Mouse (Mus musculus) small intestine, adult 2 months (tissue): ENCODE data around the gene Cd3e. TPM values are rescaled to one million over a fixed set of nuclear protein-coding genes. Genes with fewer than 3 reads are reported as not detected.
"Not testable (repeated sequence)": the region's sequence is repeated elsewhere in the genome, so short reads cannot be mapped to it uniquely, and the experiment has no call there.

Source experiments
- H3K27ac ChIP-seq: fragments of 200-500 bp; 2 replicates; pipeline ENCODE4 v1.5.1; 2012; ENCODE audit warnings: low read depth, low read length, control low read depth, inconsistent platforms; ENCODE audit not compliant: insufficient read depth
- H3K27me3 ChIP-seq: fragments of 200-500 bp; 2 replicates; pipeline ENCODE4 v1.6.1; 2012; ENCODE audit warnings: mild to moderate bottlenecking, moderate library complexity, low read length, inconsistent platforms; ENCODE audit not compliant: control insufficient read depth, insufficient read depth
- H3K36me3 ChIP-seq: fragments of 200-500 bp; 2 replicates; pipeline ENCODE4 v1.6.1; 2012; ENCODE audit warnings: mild to moderate bottlenecking, low read length, control low read depth, inconsistent platforms; ENCODE audit not compliant: control insufficient read depth, insufficient read depth
- H3K4me1 ChIP-seq: fragments of 200-500 bp; 2 replicates; pipeline ENCODE4 v1.6.1; 2012; ENCODE audit warnings: low read length, inconsistent platforms, mixed read lengths; ENCODE audit not compliant: control insufficient read depth, insufficient read depth, insufficient read length
- H3K4me3 ChIP-seq: fragments of 200-500 bp; 2 replicates; pipeline ENCODE4 v1.5.1; 2012; ENCODE audit warnings: low read depth, mild to moderate bottlenecking, control low read depth, inconsistent platforms, low read length, moderate library complexity
- CTCF ChIP-seq: fragments of 200-500 bp; IDR thresholded peaks from 2 replicates; pipeline ENCODE4 v1.5.1; 2012; ENCODE audit warnings: low read depth, mild to moderate bottlenecking, control low read depth, inconsistent platforms, low read length, moderate library complexity, mixed read lengths; ENCODE audit not compliant: insufficient replicate concordance, insufficient read length; ENCODE audit errors: extremely low read depth
- POLR2A ChIP-seq: fragments of 200-500 bp; IDR thresholded peaks from 2 replicates; pipeline ENCODE4 v1.6.1; 2012; ENCODE audit warnings: low read depth, mild to moderate bottlenecking, control low read depth, inconsistent platforms, low read length, moderate library complexity
- WGBS: fragments of 180-500 bp; shearing (Covaris S2); methylation state at CpG from one replicate; pipeline ENCODE4 v1.1.7; 2018; 5-methylcytosine and 5-hydroxymethylcytosine counted together
- polyA plus RNA-seq: library from polyadenylated mRNA; depleted of rRNA; stranded (reverse); fragments of >200 nt; gene quantifications from 2 replicates; pipeline ENCODE4 v1.2.3, GENCODE M21; 2012

The Cd3e gene
- polyA plus RNA-seq, 1 experiment: 13.7 TPM

GRCm38 (mm10) chr9:45046973-45047372, 37.5 kb upstream of the Cd3e start:
- Histone ChIP-seq H3K4me1 (no peaks in the 10 kb centered on the region), H3K4me3 (no peak overlapping the region), H3K36me3 (peaks cover 19% of the 10 kb centered on the region), H3K27ac (no peak overlapping the region), H3K27me3 (peaks cover 3% of the 10 kb centered on the region; the same call in 1 of the 2 replicates)
- TF ChIP-seq CTCF (no peak), POLR2A (no peak)
- 91% methylated on average over 16 of the region's 16 CpGs for WGBS

DNA sequence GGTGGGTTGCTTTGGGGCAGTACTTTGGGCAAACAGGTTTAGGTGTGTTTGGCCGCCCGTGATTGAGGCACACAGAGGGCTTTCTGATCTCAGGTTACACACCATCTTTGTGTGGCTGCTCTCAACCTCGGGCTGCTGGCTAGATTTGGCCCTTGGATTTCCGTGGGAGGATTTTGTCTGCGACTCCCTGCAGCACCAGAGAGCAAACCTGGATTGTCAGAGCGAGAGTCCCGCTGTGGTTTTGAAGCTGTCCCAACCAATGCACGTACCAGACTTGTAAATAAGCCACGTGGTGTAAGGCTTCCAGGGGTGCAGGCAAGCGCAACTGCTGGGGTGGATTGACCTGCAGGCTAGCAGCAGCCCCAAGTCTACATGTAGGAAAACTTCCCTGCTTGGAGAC, 33.5 kb upstream of the Cd3e start:
- H3K27me3 ChIP-seq: peaks cover 3% of the 10 kb centered on the region; the same call in 1 of the 2 replicates
- WGBS: 2% methylated on average over 10 of the region's 10 CpGs
- H3K4me3 ChIP-seq: peak overlapping the region; percentile 79
- TF ChIP-seq CTCF (no peak), POLR2A (no peak)
- H3K27ac ChIP-seq: peak overlapping the region; percentile 85
- peaks cover 2% of the 10 kb centered on the region; the same call in 1 of the 2 replicates for H3K4me1 ChIP-seq
- H3K36me3 ChIP-seq: peaks cover 11% of the 10 kb centered on the region

DNA sequence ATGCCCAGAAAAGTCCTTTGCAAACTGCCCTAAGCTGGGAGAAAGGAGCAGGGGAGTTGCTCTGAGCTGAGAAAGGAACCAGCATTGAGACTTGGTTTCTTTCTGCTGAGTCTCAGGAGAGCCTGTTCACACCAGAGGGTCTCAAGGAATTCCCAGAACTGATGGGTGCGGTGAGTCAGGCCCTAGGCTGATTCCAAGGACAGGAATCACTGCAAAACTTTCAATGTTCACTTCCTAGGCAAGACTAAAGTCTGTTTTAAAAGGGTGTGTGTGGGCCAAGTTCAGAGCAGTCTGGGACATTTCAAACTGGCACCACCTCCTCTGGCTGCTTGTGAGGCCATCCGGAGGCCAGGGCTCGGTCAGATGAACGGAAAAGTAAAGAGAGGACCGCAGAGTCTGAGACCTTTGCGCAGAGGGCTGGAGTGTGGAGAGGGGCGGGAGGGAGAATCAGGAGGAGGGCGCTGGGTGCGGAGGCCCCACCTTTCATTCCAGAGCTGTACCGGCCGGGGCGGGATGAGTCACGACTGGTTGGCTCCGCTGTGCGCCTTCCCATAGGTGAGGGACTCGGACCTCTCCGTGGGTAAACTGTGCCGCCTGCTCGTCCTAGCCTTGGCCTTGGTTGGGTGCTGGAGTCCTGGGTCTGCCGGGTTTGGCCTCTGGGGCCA, 32.8 kb upstream of the Cd3e start:
- Histone ChIP-seq H3K4me1 (peaks cover 2% of the 10 kb centered on the region; the same call in 1 of the 2 replicates), H3K4me3 (peak overlapping the region; percentile 79), H3K27ac (peak overlapping the region; percentile 93), H3K27me3 (peaks cover 3% of the 10 kb centered on the region; the same call in 1 of the 2 replicates), H3K36me3 (peaks cover 9% of the 10 kb centered on the region)
- TF ChIP-seq POLR2A (peak; percentile 54; the same call in 1 of the 2 replicates), CTCF (no peak)
- 2% methylated on average over 20 of the region's 20 CpGs for WGBS

DNA sequence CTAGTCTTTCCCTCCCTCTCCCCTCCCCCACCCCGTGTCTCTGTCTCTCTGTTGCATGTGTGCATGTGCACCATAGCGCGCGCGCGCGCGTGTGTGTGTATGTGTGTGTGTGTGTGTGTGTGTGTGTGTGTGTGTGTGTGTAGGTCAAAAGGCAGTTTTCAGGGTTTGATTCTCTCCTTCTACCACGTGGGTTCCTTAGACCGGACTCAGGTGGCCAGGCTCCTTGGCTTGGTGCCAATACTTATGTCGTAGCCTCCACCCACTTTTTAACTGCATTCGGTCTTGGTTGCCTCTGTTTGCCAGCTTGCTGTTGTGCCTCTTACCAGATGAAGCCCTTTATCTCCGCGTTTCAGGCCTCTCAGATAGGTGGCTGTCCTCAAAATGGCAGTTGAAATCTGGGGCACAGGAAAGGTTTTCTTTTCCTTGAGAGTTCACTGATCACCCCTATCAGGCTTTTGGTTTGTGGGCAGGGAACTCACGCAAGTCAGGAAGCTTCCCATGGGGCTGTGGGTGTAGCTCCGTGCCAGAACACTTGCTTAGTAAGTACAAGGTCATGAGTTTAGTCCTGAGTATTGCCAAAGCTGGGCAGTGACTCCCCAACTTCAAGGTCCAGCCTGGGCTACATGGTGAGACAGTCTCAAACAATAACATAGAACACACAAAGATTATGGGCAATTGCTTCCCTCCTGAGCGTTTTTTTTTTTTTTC, 31.9 kb upstream of the Cd3e start:
- 0 out of 2 replicates have a peak, but pooled peaks have one; percentile 35 for TF ChIP-seq POLR2A
- no peak for TF ChIP-seq CTCF
- Histone ChIP-seq H3K4me1 (peaks cover 2% of the 10 kb centered on the region; the same call in 1 of the 2 replicates), H3K36me3 (peaks cover 3% of the 10 kb centered on the region), H3K4me3 (peak overlapping the region; percentile 9; the same call in 1 of the 2 replicates), H3K27me3 (peaks cover 3% of the 10 kb centered on the region; the same call in 1 of the 2 replicates), H3K27ac (peak overlapping the region; percentile 93)
- WGBS: 14% methylated on average over 17 of the region's 17 CpGs

GRCm38 (mm10) chr9:45040066-45040845, 30.8 kb upstream of the Cd3e start:
- Histone ChIP-seq H3K4me3 (peak overlapping the region; percentile 19; the same call in 1 of the 2 replicates), H3K27ac (peak overlapping the region; percentile 44), H3K27me3 (peaks cover 3% of the 10 kb centered on the region; the same call in 1 of the 2 replicates), H3K4me1 (peaks cover 2% of the 10 kb centered on the region; the same call in 1 of the 2 replicates), H3K36me3 (peaks cover 3% of the 10 kb centered on the region)
- 10% methylated on average over 14 of the region's 14 CpGs for WGBS
- TF ChIP-seq CTCF: no peak
- TF ChIP-seq POLR2A: no peak

GRCm38 (mm10) chr9:45039499-45039898, 30.1 kb upstream of the Cd3e start, which contains the start of gene Mpzl2:
Gene Mpzl2, plus strand, starts transcription at chr9:45039799.
- TF ChIP-seq CTCF (no peak), POLR2A (no peak)
- Histone ChIP-seq H3K27ac (peak within 1 kb of the TSS; percentile 44), H3K27me3 (peaks cover 3% of the 10 kb centered on the region; the same call in 1 of the 2 replicates), H3K36me3 (no peaks in the 10 kb centered on the region), H3K4me3 (peak within 1 kb of the TSS; percentile 19; the same call in 1 of the 2 replicates), H3K4me1 (peaks cover 2% of the 10 kb centered on the region; the same call in 1 of the 2 replicates)
- WGBS: 51% methylated on average over 5 of the region's 5 CpGs

DNA sequence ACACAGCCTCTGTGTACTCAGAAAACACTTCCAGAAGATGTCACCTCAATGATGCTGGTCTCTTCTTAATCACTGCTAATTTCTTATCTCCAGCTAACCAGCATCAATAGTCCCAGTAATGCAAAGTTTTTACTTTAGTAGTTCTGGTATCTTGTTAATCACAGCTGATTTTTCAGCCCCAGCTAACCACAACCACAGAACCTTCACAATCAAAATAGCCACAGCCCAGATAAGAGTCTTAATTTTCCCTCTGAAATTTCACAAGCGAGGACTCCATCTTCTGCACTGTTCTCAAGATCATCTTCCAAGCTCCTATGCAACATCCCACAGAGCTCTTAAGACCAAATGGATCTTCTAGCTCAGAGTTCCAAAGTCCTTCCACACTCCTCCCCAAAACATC, 28.4 kb upstream of the Cd3e start:
- H3K4me1 ChIP-seq, H3K27ac ChIP-seq, H3K27me3 ChIP-seq, H3K4me3 ChIP-seq, H3K36me3 ChIP-seq: not testable (repeated sequence)
- 89% methylated on average over 1 of the region's 1 CpGs for WGBS
